Mouse (Mus musculus) kidney, embryonic 16.5 days (tissue): ENCODE results near the gene Apol9a. TPM values are rescaled to one million over a fixed set of nuclear protein-coding genes. Genes with fewer than 3 reads are reported as not detected.

ENCODE experiments used
- ATAC-seq: fragments of 200-750 bp; cut with Nextera tagmentation; 2 replicates; pipeline ENCODE4 v1.8.0; 2017; ENCODE audit warnings: moderate TSS enrichment; ENCODE audit not compliant: low FRiP score, low TSS enrichment
- H3K27ac ChIP-seq: fragments of 300-500 bp; sonication (generic); 2 replicates; pipeline ENCODE4 v1.5.1; 2014; ENCODE audit warnings: low read length
- H3K27me3 ChIP-seq: fragments of 300-500 bp; sonication (generic); 2 replicates; pipeline ENCODE4 v1.6.1; 2014; ENCODE audit warnings: low read length, control low read depth, mixed read lengths; ENCODE audit not compliant: insufficient read depth
- H3K36me3 ChIP-seq: fragments of 300-500 bp; sonication (generic); 2 replicates; pipeline ENCODE4 v1.6.1; 2014; ENCODE audit warnings: low read length, control low read depth, mixed read lengths; ENCODE audit not compliant: insufficient read depth
- H3K4me1 ChIP-seq: fragments of 300-500 bp; sonication (generic); 2 replicates; pipeline ENCODE4 v1.6.1; 2014; ENCODE audit warnings: low read length, control low read depth, mixed read lengths; ENCODE audit not compliant: insufficient read depth
- H3K4me2 ChIP-seq: fragments of 300-500 bp; sonication (generic); replicated peaks from 2 replicates; pipeline ENCODE4 v1.6.1; 2014; ENCODE audit warnings: low read depth, low read length
- H3K4me3 ChIP-seq: fragments of 300-500 bp; sonication (generic); 2 replicates; pipeline ENCODE4 v1.5.1; 2014; ENCODE audit warnings: mild to moderate bottlenecking, low read length
- H3K9ac ChIP-seq: fragments of 300-500 bp; sonication (generic); replicated peaks from 2 replicates; pipeline ENCODE4 v1.6.1; 2014; ENCODE audit warnings: low read length
- H3K9me3 ChIP-seq: fragments of 300-500 bp; sonication (generic); 2 replicates; pipeline ENCODE4 v1.6.1; 2016; ENCODE audit warnings: low read length, control low read depth
- WGBS: fragments of 180-500 bp; shearing (Covaris S2); extraction: QIAGEN DNeasy Blood & Tissue Kit; methylation state at CpG from one replicate; pipeline ENCODE4 v1.1.7; 2014; 5-methylcytosine and 5-hydroxymethylcytosine counted together
- polyA plus RNA-seq: library from polyadenylated mRNA; unstranded; fragments of >200 nt; fragmentation: Nextera tagmentation; extraction: Ambion mirVana; gene quantifications from 2 replicates; pipeline ENCODE4 v1.2.1, GENCODE M21; 2015

Gene Apol9a
- polyA plus RNA-seq, 1 experiment from 2014 or later = not detected

DNA sequence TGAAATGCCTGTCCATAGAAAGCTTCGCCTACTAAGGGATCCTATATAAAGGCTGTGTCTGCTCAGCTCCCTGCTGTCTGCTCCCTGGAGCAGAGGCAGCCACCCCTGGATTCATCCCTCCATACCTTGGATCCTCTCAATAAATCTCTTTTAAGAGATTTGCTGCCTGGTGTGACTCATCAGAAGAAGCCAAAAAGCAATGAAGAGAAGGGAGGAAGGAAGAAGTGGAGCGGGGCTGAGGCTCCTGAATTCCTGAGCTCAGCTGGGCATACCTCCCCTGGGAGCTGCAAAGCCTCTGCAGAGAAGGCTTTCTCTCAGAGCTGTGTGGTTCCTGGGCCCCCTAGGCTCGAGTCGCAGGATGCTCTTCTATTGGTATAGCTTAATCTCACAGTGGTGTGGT lies 31.0 kb downstream of the Apol9a start:
- 46% methylated on average over 4 of the region's 4 CpGs for WGBS
- Histone ChIP-seq H3K4me2 (no peak overlapping the region), H3K36me3 (no peaks in the 10 kb centered on the region), H3K9me3 (peaks cover 3% of the 10 kb centered on the region; the same call in 1 of the 2 replicates), H3K9ac (no peak overlapping the region), H3K27me3 (no peaks in the 10 kb centered on the region), H3K4me1 (no peaks in the 10 kb centered on the region), H3K27ac (no peak overlapping the region), H3K4me3 (no peak overlapping the region)
- no peak for ATAC-seq

GRCm38 (mm10) chr15:77377419-77377818 lies 33.5 kb downstream of the Apol9a start:
- Histone ChIP-seq H3K4me3 (no peak overlapping the region), H3K36me3 (no peaks in the 10 kb centered on the region), H3K9me3 (peaks cover 3% of the 10 kb centered on the region; the same call in 1 of the 2 replicates), H3K9ac (no peak overlapping the region), H3K27ac (no peak overlapping the region), H3K27me3 (no peaks in the 10 kb centered on the region), H3K4me1 (no peaks in the 10 kb centered on the region), H3K4me2 (no peak overlapping the region)
- 90% methylated on average over 4 of the region's 4 CpGs for WGBS
- no peak for ATAC-seq

DNA sequence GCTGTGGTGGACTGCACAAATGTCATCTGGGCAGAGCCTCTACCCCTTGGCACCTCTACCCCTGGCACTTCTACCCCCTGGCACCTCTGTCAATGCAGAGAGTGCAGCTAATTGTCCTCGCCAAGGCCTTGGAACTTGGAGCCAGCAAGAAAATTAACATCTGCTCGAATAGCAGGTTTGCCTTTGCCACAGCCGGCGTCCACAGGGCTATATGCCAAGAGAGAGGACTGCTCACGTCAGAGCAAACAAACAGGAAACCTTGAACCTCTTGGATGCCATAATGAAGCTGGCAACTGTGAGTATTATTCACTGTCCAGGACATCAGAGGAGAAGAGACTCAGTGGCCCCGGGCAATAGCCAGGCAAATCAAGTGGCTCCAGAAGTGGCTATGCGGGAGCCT lies 34.0 kb downstream of the Apol9a start:
- 81% methylated on average over 7 of the region's 7 CpGs for WGBS
- no peak for ATAC-seq
- H3K9ac ChIP-seq = no peak overlapping the region
- no peak overlapping the region for H3K4me2 ChIP-seq
- H3K9me3 ChIP-seq = peaks cover 3% of the 10 kb centered on the region; the same call in 1 of the 2 replicates
- H3K27ac ChIP-seq = no peak overlapping the region
- no peaks in the 10 kb centered on the region for H3K27me3 ChIP-seq
- H3K36me3 ChIP-seq = no peaks in the 10 kb centered on the region
- H3K4me1 ChIP-seq = no peaks in the 10 kb centered on the region
- no peak overlapping the region for H3K4me3 ChIP-seq

- H3K36me3 ChIP-seq = no peaks in the 10 kb centered on the region
- H3K9ac ChIP-seq = no peak overlapping the region
- H3K4me1 ChIP-seq = peaks cover 27% of the 10 kb centered on the region
- H3K4me2 ChIP-seq = no peak overlapping the region
- no peak overlapping the region for H3K27ac ChIP-seq
- ATAC-seq = no peak
- 77% methylated on average over 8 of the region's 8 CpGs for WGBS
- H3K27me3 ChIP-seq = no peaks in the 10 kb centered on the region
- H3K9me3 ChIP-seq = no peaks in the 10 kb centered on the region
- H3K4me3 ChIP-seq = no peak overlapping the region
Measured at GRCm38 (mm10) chr15:77370588-77370987, 40.3 kb downstream of the Apol9a start.

DNA sequence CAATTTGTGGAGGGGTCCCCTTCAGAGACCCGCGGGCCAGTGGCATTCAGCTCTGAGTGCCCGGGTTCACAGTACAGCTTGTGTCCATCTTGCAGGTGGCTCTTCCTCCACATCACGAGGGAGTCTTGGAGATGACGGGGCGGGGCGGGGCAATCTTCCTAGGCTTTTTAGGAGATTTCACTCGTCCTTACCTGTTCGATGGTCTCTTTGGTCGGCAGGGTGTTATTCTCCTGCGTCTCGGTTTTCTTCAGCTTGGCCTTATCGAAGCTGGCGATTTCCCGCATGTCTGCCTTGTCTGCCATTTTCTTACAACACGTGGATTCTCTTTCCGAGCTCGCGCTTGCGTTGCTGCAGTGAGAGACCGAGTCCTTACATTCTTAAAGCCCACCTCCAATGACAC lies 41.0 kb downstream of the Apol9a start:
- H3K27me3 ChIP-seq = no peaks in the 10 kb centered on the region
- H3K27ac ChIP-seq = no peak overlapping the region
- peaks cover 27% of the 10 kb centered on the region for H3K4me1 ChIP-seq
- H3K4me2 ChIP-seq = no peak overlapping the region
- 94% methylated on average over 21 of the region's 21 CpGs for WGBS
- ATAC-seq = no peak
- no peaks in the 10 kb centered on the region for H3K36me3 ChIP-seq
- no peak overlapping the region for H3K4me3 ChIP-seq
- no peaks in the 10 kb centered on the region for H3K9me3 ChIP-seq
- no peak overlapping the region for H3K9ac ChIP-seq

- Histone ChIP-seq H3K9me3 (no peaks in the 10 kb centered on the region), H3K9ac (no peak overlapping the region; the same call in 1 of the 2 replicates), H3K4me3 (no peak overlapping the region), H3K27me3 (no peaks in the 10 kb centered on the region), H3K27ac (no peak overlapping the region), H3K36me3 (no peaks in the 10 kb centered on the region), H3K4me2 (no peak overlapping the region), H3K4me1 (peaks cover 27% of the 10 kb centered on the region)
- ATAC-seq = no peak
- WGBS = 78% methylated on average over 12 of the region's 12 CpGs
Measured at GRCm38 (mm10) chr15:77368818-77369320, 42.1 kb downstream of the Apol9a start.

- peak overlapping the region; percentile 56 for H3K9ac ChIP-seq
Measured at GRCm38 (mm10) chr15:77368148-77368547, 42.8 kb downstream of the Apol9a start.

GRCm38 (mm10) chr15:77367504-77367903 lies 43.4 kb downstream of the Apol9a start:
- 40% methylated on average over 8 of the region's 8 CpGs for WGBS
- no peak for ATAC-seq

More at GRCm38 (mm10) chr15:77368148-77368547, 42.8 kb downstream of the Apol9a start:
- Histone ChIP-seq H3K27ac (peak overlapping the region; percentile 96), H3K36me3 (no peaks in the 10 kb centered on the region), H3K4me2 (peak overlapping the region; percentile 48), H3K27me3 (no peaks in the 10 kb centered on the region), H3K9me3 (no peaks in the 10 kb centered on the region), H3K4me1 (peaks cover 27% of the 10 kb centered on the region), H3K4me3 (peak overlapping the region; percentile 22)
- ATAC-seq = peak; percentile 77
- WGBS = 0% methylated on average over 13 of the region's 13 CpGs

GRCm38 (mm10) chr15:77366706-77367484 lies 44.0 kb downstream of the Apol9a start:
- Histone ChIP-seq H3K4me3 (peak overlapping the region; percentile 42), H3K4me1 (peaks cover 27% of the 10 kb centered on the region), H3K9ac (peak overlapping the region; percentile 74), H3K9me3 (no peaks in the 10 kb centered on the region), H3K27ac (peak overlapping the region; percentile 96), H3K4me2 (peak overlapping the region; percentile 75), H3K36me3 (no peaks in the 10 kb centered on the region), H3K27me3 (no peaks in the 10 kb centered on the region)
- peak; percentile 79 for ATAC-seq
- 1% methylated on average over 26 of the region's 26 CpGs for WGBS

More at GRCm38 (mm10) chr15:77367504-77367903, 43.4 kb downstream of the Apol9a start:
- Histone ChIP-seq H3K36me3 (no peaks in the 10 kb centered on the region), H3K4me1 (peaks cover 27% of the 10 kb centered on the region), H3K27me3 (no peaks in the 10 kb centered on the region), H3K27ac (peak overlapping the region; percentile 96), H3K4me3 (no peak overlapping the region), H3K4me2 (no peak overlapping the region), H3K9ac (no peak overlapping the region), H3K9me3 (no peaks in the 10 kb centered on the region)
